Mouse (Mus musculus) megakaryocyte progenitor cell, adult 5-6 weeks (primary cell): ENCODE data around the gene Lhx6. TPM values are rescaled to one million over a fixed set of nuclear protein-coding genes. Genes with fewer than 3 reads are reported as not detected.
A peak's percentile ranks its signal among the peaks of the same experiment; 100 is the strongest.

Source experiments
- ATAC-seq: replicated peaks from 2 replicates; pipeline ENCODE4 v1.8.0; 2016; ENCODE audit warnings: mild to moderate bottlenecking, moderate TSS enrichment, inconsistent platforms; ENCODE audit not compliant: poor library complexity
- total RNA-seq, 2 experiments: library from RNA; stranded (forward) in 1 of 2; stranded (reverse) in 1 of 2; fragments of 157-497, 149-512 nt in 1 of 2; fragments of 200-1000 nt in 1 of 2; gene quantifications; 2 replicates each; pipeline versions ENCODE4 v1.2.3 to v1.2.4; 2015 to 2017

Gene Lhx6
- total RNA-seq, 2 experiments from 2014 or later = not detected

DNA sequence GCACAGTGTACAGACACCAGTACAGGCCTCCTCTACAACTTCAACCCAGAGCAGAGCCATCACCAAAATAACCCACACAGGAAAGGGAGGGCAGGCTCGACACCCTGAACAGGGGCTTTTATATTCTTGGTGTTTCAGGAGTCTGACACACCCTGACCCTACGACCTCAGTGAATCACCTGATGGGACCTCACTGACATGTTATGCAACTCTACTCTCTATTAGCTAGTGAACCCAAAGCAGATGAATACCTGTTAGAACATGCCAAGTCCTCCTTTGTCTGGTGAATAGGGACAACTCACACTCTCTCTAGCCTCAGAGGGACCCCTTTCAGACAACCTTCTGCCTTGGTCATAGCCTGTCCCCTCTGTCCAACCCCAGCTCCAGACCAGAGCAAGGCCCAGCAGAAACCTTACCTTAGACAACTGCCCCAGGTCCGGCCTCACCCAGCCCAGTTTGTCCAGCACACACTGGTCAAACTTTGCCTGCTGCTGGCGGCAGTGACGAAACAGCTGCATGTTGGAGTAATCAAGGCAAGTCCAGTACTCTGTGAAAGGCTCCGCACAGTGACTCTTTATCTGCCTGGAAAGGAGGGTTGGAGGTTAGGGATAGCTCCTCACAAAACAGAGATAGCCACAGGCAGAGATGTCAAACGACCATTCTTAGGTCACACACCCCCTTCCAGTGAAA is 65.8 kb downstream of the Lhx6 start:
- ATAC-seq = no peak

DNA sequence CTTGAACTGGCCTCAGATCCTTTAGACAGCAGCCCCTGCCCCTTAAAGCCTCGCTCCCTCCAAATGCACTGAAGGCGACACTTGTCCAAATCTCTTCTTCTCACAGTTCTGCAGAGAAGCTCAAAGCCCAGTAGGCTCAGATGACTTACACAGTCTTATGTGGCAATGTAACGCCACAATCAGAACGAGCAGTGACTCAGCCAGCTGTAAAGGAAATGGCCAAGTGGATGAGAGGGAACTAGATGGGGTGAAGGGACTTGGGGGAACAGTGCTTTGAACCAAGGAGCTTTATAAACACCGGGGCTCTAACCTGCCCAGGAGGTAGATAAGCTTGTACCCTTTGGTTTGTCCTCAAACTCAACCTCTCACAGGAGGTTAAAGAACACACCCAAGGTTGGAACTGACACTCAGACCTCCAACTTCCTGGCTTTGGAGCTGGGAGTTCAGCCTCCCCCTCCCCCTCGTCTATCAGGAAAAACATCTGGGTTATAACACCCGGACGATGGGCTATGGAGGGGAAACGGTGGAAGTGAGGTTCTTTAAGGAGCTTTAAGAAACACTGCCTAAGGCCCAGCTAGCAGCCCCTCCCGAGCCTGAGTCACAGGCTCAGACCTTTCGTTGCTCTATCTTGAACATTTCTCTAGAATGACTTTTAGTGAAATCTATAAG is 69.7 kb downstream of the Lhx6 start:
- ATAC-seq = peak; percentile 86

DNA sequence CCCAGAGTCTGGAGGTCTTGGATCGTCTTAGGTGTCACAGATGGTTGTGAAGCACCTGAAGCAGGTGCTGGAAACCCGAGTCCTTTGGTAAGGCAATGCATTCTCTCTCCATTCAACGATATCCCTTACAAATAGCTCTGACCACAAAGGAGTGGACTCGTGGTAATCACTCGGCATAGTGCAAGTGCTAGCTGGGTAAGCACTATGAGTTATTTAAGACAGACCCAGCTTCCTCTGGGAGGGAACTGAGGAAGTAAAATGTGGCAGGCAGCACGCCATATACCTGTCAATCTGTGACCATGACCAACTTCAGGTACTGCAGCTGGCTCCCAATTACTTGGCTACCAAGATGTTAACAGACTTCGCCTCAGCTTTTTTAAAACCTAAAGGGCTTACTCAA is 70.3 kb downstream of the Lhx6 start:
- peak; percentile 33 for ATAC-seq

- ATAC-seq = no peak
Observed at GRCm38 (mm10) chr2:36033966-36034365, 71.2 kb downstream of the Lhx6 start.

GRCm38 (mm10) chr2:36032884-36033283 is 72.3 kb downstream of the Lhx6 start:
- ATAC-seq = no peak

Other genes with a start within 250 kb of the Lhx6 start
- not detected in 2 replicates for gene Ttll11, start 125.5 kb downstream of the Lhx6 start, total RNA-seq (2015)
- 0.04 TPM in 1 of 2 replicates, not detected in the other for gene Ttll11, start 125.5 kb downstream of the Lhx6 start, total RNA-seq (2017)
- 85.0 and 100 TPM in 2 replicates for gene Ndufa8, start 56.0 kb downstream of the Lhx6 start, total RNA-seq (2015)
- gene Ndufa8, start 56.0 kb downstream of the Lhx6 start, total RNA-seq (2017) = 42.4 and 53.3 TPM in 2 replicates
- gene Morn5, start 56.0 kb downstream of the Lhx6 start, total RNA-seq (2015) = not detected in 2 replicates
- not detected in 2 replicates for gene Morn5, start 56.0 kb downstream of the Lhx6 start, total RNA-seq (2017)
- 21.4 and 21.6 TPM in 2 replicates for gene Mrrf, start 31.0 kb upstream of the Lhx6 start, total RNA-seq (2015)
- 23.5 and 24.4 TPM in 2 replicates for gene Mrrf, start 31.0 kb upstream of the Lhx6 start, total RNA-seq (2017)
- 32.7 and 34.3 TPM in 2 replicates for gene Rbm18, start 31.4 kb upstream of the Lhx6 start, total RNA-seq (2015)
- gene Rbm18, start 31.4 kb upstream of the Lhx6 start, total RNA-seq (2017) = 21.0 and 22.2 TPM in 2 replicates
- gene Ptgs1, start 125.0 kb upstream of the Lhx6 start, total RNA-seq (2015) = 32.0 and 36.6 TPM in 2 replicates
- 40.4 and 40.5 TPM in 2 replicates for gene Ptgs1, start 125.0 kb upstream of the Lhx6 start, total RNA-seq (2017)